Mouse (Mus musculus): Measurements from ENCODE around the gene Odf2l. TPM values are rescaled to one million over a fixed set of nuclear protein-coding genes. Genes with fewer than 3 reads are reported as not detected.

The Odf2l gene
- polyA plus RNA-seq (2017; shearing (Covaris generic)): 1 to 10 TPM; 5.6 to 8.6 (median 7.9) TPM

- ATAC-seq: peak; percentile 99
These were observed at the start of gene Odf2l for GRCm38 (mm10) chr3:145118254-145119001. Gene Odf2l, plus strand, starts transcription at chr3:145118588.

- ATAC-seq: no peak
These were observed 49.4 kb upstream of the Odf2l start for GRCm38 (mm10) chr3:145068964-145069363.

- ATAC-seq: no peak
These were observed 46.0 kb upstream of the Odf2l start for GRCm38 (mm10) chr3:145072339-145072738.

- ATAC-seq: no peak
These were observed 40.0 kb upstream of the Odf2l start for GRCm38 (mm10) chr3:145078405-145078804.

- ATAC-seq: no peak
These were observed 37.5 kb upstream of the Odf2l start for GRCm38 (mm10) chr3:145080904-145081303.

- ATAC-seq: no peak
These were observed 35.3 kb upstream of the Odf2l start for GRCm38 (mm10) chr3:145083081-145083480.

GRCm38 (mm10) chr3:145086180-145086579 is 32.2 kb upstream of the Odf2l start:
- ATAC-seq: no peak

- no peak for ATAC-seq
These were observed 30.4 kb upstream of the Odf2l start for GRCm38 (mm10) chr3:145087857-145088598.

GRCm38 (mm10) chr3:145099291-145099690 is 19.1 kb upstream of the Odf2l start, which contains the start of gene Clca2:
Gene Clca2, minus strand, starts transcription at chr3:145099443.
- ATAC-seq: no peak

- no peak for ATAC-seq
These were observed 16.4 kb upstream of the Odf2l start for GRCm38 (mm10) chr3:145101891-145102555.

- no peak for ATAC-seq
These were observed 15.1 kb upstream of the Odf2l start for GRCm38 (mm10) chr3:145103321-145103720.

- no peak for ATAC-seq
These were observed 14.6 kb upstream of the Odf2l start for GRCm38 (mm10) chr3:145103770-145104169.

- no peak for ATAC-seq
These were observed 13.2 kb upstream of the Odf2l start for GRCm38 (mm10) chr3:145105076-145105772.

GRCm38 (mm10) chr3:145105773-145106504 is 12.4 kb upstream of the Odf2l start:
- no peak for ATAC-seq

GRCm38 (mm10) chr3:145115169-145115568 is 3.2 kb upstream of the Odf2l start:
- no peak for ATAC-seq

- no peak for ATAC-seq
These were observed 751 bp upstream of the Odf2l start for GRCm38 (mm10) chr3:145117637-145118036.

GRCm38 (mm10) chr3:145119002-145119358 is 592 bp downstream of the Odf2l start:
- peak; percentile 9 for ATAC-seq

- ATAC-seq: no peak
These were observed 1.0 kb downstream of the Odf2l start for GRCm38 (mm10) chr3:145119425-145119824.

- no peak for ATAC-seq
These were observed 8.2 kb downstream of the Odf2l start for GRCm38 (mm10) chr3:145126618-145127017.

- ATAC-seq: no peak
These were observed 11.0 kb downstream of the Odf2l start for GRCm38 (mm10) chr3:145129356-145129755.

GRCm38 (mm10) chr3:145131210-145131868 is 13.0 kb downstream of the Odf2l start:
- ATAC-seq: peak; percentile 95

Measured in inflammation-experienced regulatory T-cells, adult 6 months (primary cell).